Mouse (Mus musculus): ENCODE results near the gene Ccdc146.
"Not testable (repeated sequence)": the region's sequence is repeated elsewhere in the genome, so short reads cannot be mapped to it uniquely, and the experiment has no call there.

Gene Ccdc146

GRCm38 (mm10) chr5:21386432-21386831 is 38.0 kb downstream of the Ccdc146 start:
- no peak for DNase-seq (ENCODE audit: low spot score)

DNA sequence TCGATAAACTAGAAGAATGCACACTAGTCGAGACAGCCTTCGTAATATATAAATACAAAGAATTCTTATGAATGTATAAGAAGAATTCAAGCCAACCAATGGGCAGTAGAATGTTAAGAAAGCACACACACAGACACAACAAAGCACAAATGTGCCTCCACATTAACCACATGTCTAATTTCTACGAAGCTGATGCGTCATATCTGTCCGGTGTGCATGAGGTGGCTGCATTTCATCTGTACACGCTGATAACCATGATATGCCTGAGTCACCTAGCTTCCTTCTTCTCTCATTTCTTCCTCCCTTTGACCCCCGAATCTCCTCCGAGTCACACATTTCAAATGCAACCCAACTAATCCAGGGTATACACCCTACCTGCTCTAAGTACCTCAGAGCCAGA is 39.5 kb downstream of the Ccdc146 start:
- DNase-seq (ENCODE audit: low spot score) = no peak

DNA sequence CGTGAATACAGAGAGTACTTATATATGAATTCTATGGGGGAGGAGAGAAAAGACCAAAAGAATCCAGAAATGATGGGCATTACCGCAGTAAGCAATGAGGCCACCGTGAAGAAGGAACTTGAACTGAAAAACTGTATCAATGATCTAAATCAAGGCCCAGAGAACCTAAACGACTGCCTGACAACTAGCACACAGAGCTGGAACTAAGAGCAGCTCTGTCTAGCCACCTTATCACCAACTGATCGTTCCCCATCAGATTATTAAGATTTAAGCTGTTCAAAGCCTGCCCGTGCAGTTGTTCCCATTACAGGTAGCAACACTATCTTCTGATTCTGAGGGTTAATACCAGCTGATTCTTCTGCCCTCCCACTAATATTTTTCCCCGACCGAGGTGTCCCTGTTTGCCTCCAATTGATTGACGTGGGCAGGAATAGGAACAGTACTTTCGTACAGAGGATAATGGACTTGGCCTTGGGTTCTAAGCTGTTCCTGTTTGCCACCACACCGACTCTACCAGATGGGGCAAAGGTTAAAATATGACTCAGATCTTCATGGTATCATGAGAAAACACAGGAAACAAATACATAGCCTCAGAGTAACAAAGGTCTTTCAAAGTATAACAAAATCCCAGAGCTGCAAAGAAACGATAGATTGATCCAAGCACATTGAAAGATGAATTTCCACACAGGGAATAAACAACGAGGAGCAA is 40.1 kb downstream of the Ccdc146 start:
- DNase-seq (ENCODE audit: low spot score) = no peak

DNA sequence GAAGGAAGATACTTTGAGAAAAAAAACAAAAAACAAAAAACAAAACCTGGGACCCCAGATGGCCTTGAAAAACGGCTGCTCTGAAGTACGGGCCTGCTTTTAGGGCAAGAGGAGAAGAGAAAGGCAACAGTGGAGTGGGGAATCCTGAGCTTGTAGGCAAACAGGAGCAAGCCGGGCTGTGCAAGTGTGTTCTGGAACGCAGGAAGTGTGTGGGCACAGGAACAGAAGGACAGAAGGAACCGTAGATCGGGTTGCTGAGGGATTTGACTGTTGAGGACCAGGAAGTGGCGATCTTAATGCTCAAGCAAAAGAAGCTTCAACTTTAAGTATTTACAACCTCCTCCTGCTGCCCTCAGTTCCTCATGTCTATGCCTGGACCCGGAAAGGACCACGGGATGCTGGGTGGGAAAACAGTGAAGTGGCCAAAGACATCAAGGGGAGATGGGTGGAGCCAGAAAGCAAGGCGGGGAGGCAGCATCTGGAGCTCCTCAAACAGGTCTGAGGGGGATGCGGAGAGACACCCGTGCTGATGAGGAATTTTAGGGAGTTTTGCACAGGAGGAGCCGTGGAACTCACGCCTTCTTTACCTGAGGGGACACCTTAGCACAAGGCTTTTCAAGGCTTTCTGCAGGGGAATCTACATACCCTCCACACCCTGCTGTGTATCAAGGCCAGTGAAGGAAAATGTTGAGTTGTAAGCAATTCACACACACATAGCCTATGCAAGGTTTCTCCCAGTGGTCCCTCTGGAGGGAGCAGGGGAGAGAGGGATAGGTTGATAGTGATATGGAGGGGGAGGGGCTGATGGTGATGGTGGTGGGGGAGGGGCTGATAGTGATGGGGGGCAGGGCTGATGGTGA is 40.9 kb downstream of the Ccdc146 start:
- DNase-seq (ENCODE audit: low spot score) = no peak

GRCm38 (mm10) chr5:21382678-21383077 is 41.8 kb downstream of the Ccdc146 start:
- no peak for DNase-seq (ENCODE audit: low spot score)

DNA sequence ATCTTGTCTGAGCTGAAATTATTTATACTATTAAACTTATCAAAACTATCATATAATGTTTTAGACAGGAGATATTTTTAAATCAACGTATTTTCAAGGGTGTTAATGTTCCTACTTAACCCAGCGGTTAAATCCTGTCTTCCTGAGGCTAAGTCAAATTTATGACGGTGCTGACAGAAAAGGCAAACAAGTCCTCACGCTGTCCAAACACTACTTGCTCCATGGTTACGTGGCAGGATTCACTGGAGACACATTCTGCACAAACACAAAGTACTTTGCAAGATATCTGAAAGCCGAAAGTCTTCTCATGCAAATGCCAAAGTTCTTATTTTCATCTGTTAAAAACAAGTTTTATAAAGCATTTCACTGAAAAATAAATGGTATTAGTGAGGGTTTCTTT is 42.5 kb downstream of the Ccdc146 start:
- DNase-seq (ENCODE audit: low spot score) = no peak

GRCm38 (mm10) chr5:21378397-21378796 is 46.1 kb downstream of the Ccdc146 start:
- no peak for DNase-seq (ENCODE audit: low spot score)

- DNase-seq (ENCODE audit: low spot score) = no peak
These were observed 47.5 kb downstream of the Ccdc146 start for GRCm38 (mm10) chr5:21376935-21377334.

GRCm38 (mm10) chr5:21373180-21373518 is 51.3 kb downstream of the Ccdc146 start:
- DNase-seq (ENCODE audit: low spot score) = no peak

GRCm38 (mm10) chr5:21372493-21373179 is 51.8 kb downstream of the Ccdc146 start, which contains the start of gene Fgl2:
Gene Fgl2, plus strand, starts transcription at chr5:21372642.
- DNase-seq (ENCODE audit: low spot score) = peak; percentile 29

DNA sequence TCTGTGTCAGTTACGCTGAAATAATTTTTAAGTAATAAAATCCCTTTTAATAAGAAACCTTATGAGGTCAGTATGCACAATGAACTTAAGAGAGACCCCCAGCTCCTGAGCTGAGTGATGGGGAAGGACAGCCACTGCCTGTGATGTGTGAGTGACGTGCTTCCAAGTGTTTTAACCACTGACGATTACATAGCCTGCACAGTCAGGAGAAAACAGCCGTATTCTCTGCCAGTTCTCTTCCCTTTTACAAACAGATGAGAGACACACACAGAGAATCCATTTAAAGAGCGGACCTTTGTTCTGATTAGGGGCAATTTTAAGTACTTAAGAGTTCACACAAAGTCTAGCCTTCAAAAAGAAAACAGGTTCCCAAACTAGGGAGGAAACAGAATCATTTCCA is 52.6 kb downstream of the Ccdc146 start:
- no peak for DNase-seq (ENCODE audit: low spot score)

GRCm38 (mm10) chr5:21370218-21370947 is 54.1 kb downstream of the Ccdc146 start:
- no peak for DNase-seq (ENCODE audit: low spot score)

DNA sequence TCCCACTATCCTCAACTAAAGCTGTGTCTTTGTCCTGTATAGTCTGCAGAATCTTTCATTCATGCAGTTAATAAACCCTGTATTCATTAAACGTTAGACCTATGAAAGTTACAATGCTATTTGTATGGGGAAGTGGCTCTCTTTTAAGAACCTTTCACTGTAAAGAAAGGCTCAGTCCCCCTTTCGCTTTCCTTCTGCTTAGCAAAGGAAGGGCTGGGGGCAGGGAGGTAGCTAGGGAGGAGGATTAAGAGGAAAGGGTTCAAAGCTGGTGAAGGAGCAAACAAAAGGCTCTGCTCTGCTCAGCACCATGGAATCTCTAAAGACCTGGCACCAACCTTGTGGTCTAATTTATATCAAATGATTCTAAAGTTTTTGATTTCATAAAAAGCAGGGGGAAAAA is 57.0 kb downstream of the Ccdc146 start:
- DNase-seq (ENCODE audit: low spot score) = no peak

GRCm38 (mm10) chr5:21366338-21367053 is 58.0 kb downstream of the Ccdc146 start:
- DNase-seq (ENCODE audit: low spot score) = no peak

- no peak for DNase-seq (ENCODE audit: low spot score)
These were observed 61.1 kb downstream of the Ccdc146 start for GRCm38 (mm10) chr5:21363343-21363742.

GRCm38 (mm10) chr5:21358648-21359047 is 65.8 kb downstream of the Ccdc146 start:
- no peak for DNase-seq (ENCODE audit: low spot score)

DNA sequence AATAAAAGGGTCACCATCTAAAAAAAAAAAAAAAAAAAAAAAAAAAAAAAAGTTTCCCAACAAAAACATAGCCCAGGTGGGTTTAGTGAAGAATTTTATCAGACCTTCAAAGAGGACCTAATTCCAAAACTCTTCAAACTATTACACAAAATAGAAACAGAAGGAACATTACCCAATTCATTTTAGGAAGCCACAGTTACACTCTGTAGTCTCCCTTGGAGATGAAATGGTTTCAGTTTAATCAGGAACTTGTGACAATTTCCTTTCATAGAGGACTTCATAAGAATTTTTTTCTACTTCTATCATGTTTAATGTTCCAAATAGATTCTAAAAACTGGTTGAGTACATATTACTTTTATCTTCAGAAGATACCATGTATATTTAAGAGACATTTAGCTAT is 72.8 kb downstream of the Ccdc146 start:
- no peak for DNase-seq (ENCODE audit: low spot score)

- no peak for DNase-seq (ENCODE audit: low spot score)
These were observed 76.1 kb downstream of the Ccdc146 start for GRCm38 (mm10) chr5:21348366-21348765.

GRCm38 (mm10) chr5:21342265-21342664 is 82.2 kb downstream of the Ccdc146 start:
- not testable (repeated sequence) for DNase-seq (ENCODE audit: low spot score)

DNA sequence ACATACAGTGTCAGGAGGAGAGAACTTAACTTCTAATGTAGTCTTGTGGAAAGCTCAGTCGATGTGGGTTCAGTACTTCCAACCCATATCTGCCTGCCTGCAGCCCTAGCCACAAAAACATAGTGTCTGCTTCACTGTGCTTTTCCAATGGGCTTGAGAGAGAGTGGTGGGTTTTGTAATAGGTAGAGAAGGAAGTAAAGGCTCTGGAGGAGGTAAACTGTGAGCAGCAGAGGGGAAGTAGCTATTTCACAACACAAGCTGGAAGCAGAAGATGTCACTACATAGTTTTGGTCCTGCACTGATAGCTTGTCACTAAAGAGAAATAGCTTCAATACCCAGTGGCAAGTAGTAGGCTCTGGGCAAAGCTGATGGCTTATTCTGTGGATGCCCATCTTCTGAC is 92.4 kb downstream of the Ccdc146 start:
- no peak for DNase-seq (ENCODE audit: low spot score)

DNA sequence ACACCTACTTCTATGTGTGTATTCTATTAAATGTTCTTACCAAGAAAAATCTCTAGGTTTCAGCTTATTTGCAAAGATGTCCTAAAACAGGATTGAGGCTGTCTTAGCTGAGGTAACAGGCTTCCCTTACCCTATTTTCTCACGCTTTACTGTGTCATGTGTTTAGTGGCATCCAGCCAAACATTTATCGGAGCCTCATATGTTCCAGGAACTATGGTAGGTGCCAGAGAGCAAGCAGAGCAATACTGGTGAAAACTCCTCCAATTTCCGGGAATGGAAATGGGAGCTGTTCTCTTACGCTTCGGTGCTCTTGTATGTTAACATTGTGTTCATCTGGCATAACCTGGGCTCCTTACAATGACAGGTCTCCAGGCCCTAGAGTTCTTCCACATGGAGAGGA is 92.8 kb downstream of the Ccdc146 start:
- DNase-seq (ENCODE audit: low spot score) = no peak
